Mouse (Mus musculus): ENCODE data around the gene Mtif2. TPM values are rescaled to one million over a fixed set of nuclear protein-coding genes. Genes with fewer than 3 reads are reported as not detected.

The Mtif2 gene
- total and polyA plus RNA-seq, 3 experiments: 19.7 to 53.5 (median 51.2) TPM

GRCm38 (mm10) chr11:29509421-29509820, 16.8 kb upstream of the Mtif2 start:
- H3K27ac ChIP-seq: no peak overlapping the region
- H3K9ac ChIP-seq (ENCODE audit: low read depth, low read length): no peak overlapping the region
- no peaks in the 10 kb centered on the region for H3K79me2 ChIP-seq (replicated peaks; ENCODE audit: control insufficient read depth, insufficient read depth, low read length)
- no peak for TF ChIP-seq EP300 (IDR thresholded peaks at IDR 0.05; ENCODE audit: insufficient read depth, low read depth, low read length)
- no peak for TF ChIP-seq CTCF (IDR thresholded peaks at IDR 0.05)
- TF ChIP-seq POLR2A (IDR thresholded peaks at IDR 0.05; ENCODE audit: insufficient read depth, low read depth, low read length): no peak
- DNase-seq: no peak
- H3K4me1 ChIP-seq (ENCODE audit: control insufficient read depth, insufficient read depth, low read length): no peaks in the 10 kb centered on the region
- WGBS: 93% methylated on average over 1 of the region's 1 CpGs
- intact Hi-C loops (cut with DNase I): no loop called here
- no peak overlapping the region for H3K4me3 ChIP-seq
- H3K36me3 ChIP-seq (ENCODE audit: control insufficient read depth, insufficient read depth, low read length): peaks cover 3% of the 10 kb centered on the region
- no peaks in the 10 kb centered on the region for H3K27me3 ChIP-seq (ENCODE audit: control insufficient read depth, insufficient read depth, low read length)

GRCm38 (mm10) chr11:29512818-29513535, 13.2 kb upstream of the Mtif2 start:
- Histone ChIP-seq H3K4me3 (no peak overlapping the region), H3K36me3 (ENCODE audit: control insufficient read depth, insufficient read depth, low read length) (peaks cover 3% of the 10 kb centered on the region), H3K9ac (ENCODE audit: low read depth, low read length) (no peak overlapping the region), H3K79me2 (replicated peaks; ENCODE audit: control insufficient read depth, insufficient read depth, low read length) (no peaks in the 10 kb centered on the region), H3K27ac (no peak overlapping the region), H3K4me1 (ENCODE audit: control insufficient read depth, insufficient read depth, low read length) (peaks cover 1% of the 10 kb centered on the region; the same call in 1 of the 2 replicates), H3K27me3 (ENCODE audit: control insufficient read depth, insufficient read depth, low read length) (no peaks in the 10 kb centered on the region)
- no peak for DNase-seq
- TF ChIP-seq POLR2A (IDR thresholded peaks at IDR 0.05; ENCODE audit: insufficient read depth, low read depth, low read length) (no peak), CTCF (IDR thresholded peaks at IDR 0.05) (0 out of 2 replicates have a peak, but pooled peaks have one; percentile 9)
- 88% methylated on average over 4 of the region's 4 CpGs for WGBS
- intact Hi-C loops (cut with DNase I): loop anchor here (10.0 kb wide), 1 partner anchor 338 kb away; the partner anchor contains the start of gene Ppp4r3b

- WGBS: 21% methylated on average over 10 of the region's 10 CpGs
- intact Hi-C loops (cut with DNase I): loop anchor here (10.0 kb wide), 1 partner anchor 340 kb away; the partner anchor contains the start of gene Ppp4r3b
- Histone ChIP-seq H3K27ac (peak overlapping the region; percentile 72), H3K9ac (ENCODE audit: low read depth, low read length) (peak overlapping the region; percentile 82), H3K79me2 (replicated peaks; ENCODE audit: control insufficient read depth, insufficient read depth, low read length) (no peaks in the 10 kb centered on the region), H3K36me3 (ENCODE audit: control insufficient read depth, insufficient read depth, low read length) (peaks cover 3% of the 10 kb centered on the region), H3K27me3 (ENCODE audit: control insufficient read depth, insufficient read depth, low read length) (no peaks in the 10 kb centered on the region), H3K4me1 (ENCODE audit: control insufficient read depth, insufficient read depth, low read length) (peaks cover 1% of the 10 kb centered on the region; the same call in 1 of the 2 replicates), H3K4me3 (peak overlapping the region; percentile 64)
- TF ChIP-seq EP300 (IDR thresholded peaks at IDR 0.05; ENCODE audit: insufficient read depth, low read depth, low read length) (no peak), POLR2A (IDR thresholded peaks at IDR 0.05; ENCODE audit: insufficient read depth, low read depth, low read length) (no peak)
- no peak for DNase-seq
Observed at GRCm38 (mm10) chr11:29514325-29514681, 11.9 kb upstream of the Mtif2 start.

DNA sequence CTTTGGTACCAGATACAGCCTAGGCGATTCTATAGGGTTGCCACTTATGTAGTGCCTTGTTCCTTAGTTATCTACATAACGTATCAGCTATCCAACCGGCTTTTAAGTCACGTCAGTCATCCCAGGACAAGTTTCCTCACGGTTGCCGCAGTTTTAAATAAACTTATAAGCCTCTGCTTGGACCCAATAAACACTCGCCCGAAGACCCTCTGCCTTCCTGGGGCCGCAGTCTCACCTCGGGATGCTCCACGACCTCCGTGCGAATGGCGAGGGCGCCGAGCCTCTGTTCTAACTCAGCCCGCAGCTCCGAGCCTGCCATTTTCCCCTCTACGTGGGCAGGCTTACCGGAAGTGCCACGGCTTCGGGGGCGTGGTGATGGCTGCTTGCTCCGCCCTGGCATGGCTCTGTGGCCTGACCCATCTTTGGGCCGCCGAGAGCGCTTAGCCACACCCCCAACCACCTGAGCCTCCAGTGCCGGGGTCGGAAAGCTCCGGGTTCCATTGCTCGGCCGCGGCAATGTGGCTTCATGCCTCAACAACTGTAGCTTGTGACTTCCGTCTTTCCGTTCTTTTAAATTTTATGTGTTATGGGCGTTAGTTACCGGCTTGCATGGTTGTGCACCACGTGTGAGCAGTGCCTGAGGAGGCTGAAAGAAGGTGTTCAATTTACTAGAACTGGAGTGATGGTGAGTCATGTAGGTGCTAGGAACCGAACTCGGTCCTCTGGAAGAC, 11.4 kb upstream of the Mtif2 start, which contains the start of gene Prorsd1:
Prorsd1 (minus strand) TSS at position 352 of the 731 bp plus-strand sequence.
- TF ChIP-seq EP300 (IDR thresholded peaks at IDR 0.05; ENCODE audit: insufficient read depth, low read depth, low read length): 0 out of 2 replicates have a peak, but pooled peaks have one; percentile 10
- TF ChIP-seq POLR2A (IDR thresholded peaks at IDR 0.05; ENCODE audit: insufficient read depth, low read depth, low read length): peak; percentile 92
- no peak for TF ChIP-seq CTCF (IDR thresholded peaks at IDR 0.05)
- WGBS: 3% methylated on average over 40 of the region's 40 CpGs

GRCm38 (mm10) chr11:29538201-29538600, 12.0 kb downstream of the Mtif2 start:
- Histone ChIP-seq H3K27me3 (ENCODE audit: control insufficient read depth, insufficient read depth, low read length) (no peaks in the 10 kb centered on the region), H3K27ac (no peak overlapping the region), H3K4me3 (no peak overlapping the region), H3K9ac (ENCODE audit: low read depth, low read length) (no peak overlapping the region), H3K4me1 (ENCODE audit: control insufficient read depth, insufficient read depth, low read length) (no peaks in the 10 kb centered on the region), H3K36me3 (ENCODE audit: control insufficient read depth, insufficient read depth, low read length) (peaks cover 6% of the 10 kb centered on the region), H3K79me2 (replicated peaks; ENCODE audit: control insufficient read depth, insufficient read depth, low read length) (no peaks in the 10 kb centered on the region)
- intact Hi-C loops (cut with DNase I): loop anchor here (5.0 kb wide), 1 partner anchor 654 kb away; no protein-coding TSS in a partner anchor
- DNase-seq: no peak
- TF ChIP-seq EP300 (IDR thresholded peaks at IDR 0.05; ENCODE audit: insufficient read depth, low read depth, low read length) (no peak), CTCF (IDR thresholded peaks at IDR 0.05) (no peak), POLR2A (IDR thresholded peaks at IDR 0.05; ENCODE audit: insufficient read depth, low read depth, low read length) (no peak)
- 100% methylated on average over 1 of the region's 1 CpGs for WGBS

More for the DNA sequence above, 11.4 kb upstream of the Mtif2 start, which contains the start of gene Prorsd1:
- peak within 1 kb of the TSS; percentile 72 for H3K27ac ChIP-seq
- no peaks in the 10 kb centered on the region for H3K79me2 ChIP-seq (replicated peaks; ENCODE audit: control insufficient read depth, insufficient read depth, low read length)
- peaks cover 3% of the 10 kb centered on the region for H3K36me3 ChIP-seq (ENCODE audit: control insufficient read depth, insufficient read depth, low read length)
- H3K27me3 ChIP-seq (ENCODE audit: control insufficient read depth, insufficient read depth, low read length): no peaks in the 10 kb centered on the region
- H3K4me1 ChIP-seq (ENCODE audit: control insufficient read depth, insufficient read depth, low read length): peaks cover 1% of the 10 kb centered on the region; the same call in 1 of the 2 replicates
- peak; percentile 91 to 93 for DNase-seq
- H3K9ac ChIP-seq (ENCODE audit: low read depth, low read length): peak within 1 kb of the TSS; percentile 82
- H3K4me3 ChIP-seq: peak within 1 kb of the TSS; percentile 64
- intact Hi-C loops (cut with DNase I): loop anchor here (10.0 kb wide), 1 partner anchor 340 kb away; the partner anchor contains the start of gene Ppp4r3b

All from heart, adult 2 months (tissue).